Mouse (Mus musculus): Measurements from ENCODE around the gene Nlgn1. TPM values are rescaled to one million over a fixed set of nuclear protein-coding genes. Genes with fewer than 3 reads are reported as not detected.

Nlgn1 gene
- polyA plus RNA-seq, 1 experiment, result not detected

GRCm38 (mm10) chr3:25967546-25967945 lies 364.7 kb downstream of the Nlgn1 start:
- Histone ChIP-seq H3K4me3 (no peak overlapping the region), H3K4me2 (ENCODE audit: low read depth) (no peak overlapping the region), H3ac (ENCODE audit: control insufficient read depth, insufficient read length) (no peak overlapping the region), H3K27me3 (ENCODE audit: control insufficient read depth, insufficient read depth, insufficient read length) (no peaks in the 10 kb centered on the region), H3K79me2 (ENCODE audit: control insufficient read depth, insufficient read depth) (no peaks in the 10 kb centered on the region), H3K36me3 (ENCODE audit: control insufficient read depth, insufficient read depth) (no peaks in the 10 kb centered on the region)
- TF ChIP-seq MYOD1 (IDR thresholded peaks at IDR 0.05; ENCODE audit: control insufficient read depth in 1 of 3, insufficient read length in 2 of 3, low read depth in 2 of 3) (no peak), MAX (IDR thresholded peaks at IDR 0.05; ENCODE audit: low read depth) (no peak), POLR2AphosphoS2 (IDR thresholded peaks at IDR 0.05; ENCODE audit: insufficient read length, low read depth) (no peak), POLR2A (IDR thresholded peaks at IDR 0.05; ENCODE audit: insufficient read length, low read depth) (no peak), MYOG (IDR thresholded peaks at IDR 0.05; ENCODE audit: control insufficient read depth in 1 of 3, insufficient read depth in 1 of 3, insufficient read length in 2 of 3, low read depth in 2 of 3) (no peak), USF1 (IDR thresholded peaks at IDR 0.05; ENCODE audit: low read depth) (no peak), TCF12 (IDR thresholded peaks at IDR 0.05; ENCODE audit: insufficient read depth, poor library complexity, severe bottlenecking) (no peak), CEBPB (IDR thresholded peaks at IDR 0.05; ENCODE audit: insufficient read depth, poor library complexity, severe bottlenecking) (no peak), TCF3 (IDR thresholded peaks at IDR 0.05; ENCODE audit: insufficient read length, low read depth) (no peak), E2F4 (IDR thresholded peaks at IDR 0.05; ENCODE audit: insufficient read depth) (no peak), SRF (IDR thresholded peaks at IDR 0.05; ENCODE audit: control insufficient read depth, insufficient read length, low read depth) (no peak), REST (IDR thresholded peaks at IDR 0.05; ENCODE audit: insufficient read depth, insufficient read length) (no peak)

GRCm38 (mm10) chr3:25964237-25964636 lies 368.0 kb downstream of the Nlgn1 start:
- no peaks in the 10 kb centered on the region for H3K27me3 ChIP-seq (ENCODE audit: control insufficient read depth, insufficient read depth, insufficient read length)
- H3K36me3 ChIP-seq (ENCODE audit: control insufficient read depth, insufficient read depth), result no peaks in the 10 kb centered on the region
- no peak overlapping the region for H3K4me3 ChIP-seq
- no peaks in the 10 kb centered on the region for H3K79me2 ChIP-seq (ENCODE audit: control insufficient read depth, insufficient read depth)
- TF ChIP-seq MAX (IDR thresholded peaks at IDR 0.05; ENCODE audit: low read depth), result no peak
- no peak for TF ChIP-seq USF1 (IDR thresholded peaks at IDR 0.05; ENCODE audit: low read depth)
- TF ChIP-seq E2F4 (IDR thresholded peaks at IDR 0.05; ENCODE audit: insufficient read depth), result no peak
- TF ChIP-seq REST (IDR thresholded peaks at IDR 0.05; ENCODE audit: insufficient read depth, insufficient read length), result no peak
- TF ChIP-seq POLR2A (IDR thresholded peaks at IDR 0.05; ENCODE audit: insufficient read length, low read depth), result no peak
- no peak for TF ChIP-seq TCF12 (IDR thresholded peaks at IDR 0.05; ENCODE audit: insufficient read depth, poor library complexity, severe bottlenecking)
- TF ChIP-seq POLR2AphosphoS2 (IDR thresholded peaks at IDR 0.05; ENCODE audit: insufficient read length, low read depth), result no peak
- no peak for TF ChIP-seq TCF3 (IDR thresholded peaks at IDR 0.05; ENCODE audit: insufficient read length, low read depth)
- no peak for TF ChIP-seq MYOD1 (IDR thresholded peaks at IDR 0.05; ENCODE audit: control insufficient read depth in 1 of 3, insufficient read length in 2 of 3, low read depth in 2 of 3)
- TF ChIP-seq CEBPB (IDR thresholded peaks at IDR 0.05; ENCODE audit: insufficient read depth, poor library complexity, severe bottlenecking), result no peak
- no peak for TF ChIP-seq MYOG (IDR thresholded peaks at IDR 0.05; ENCODE audit: control insufficient read depth in 1 of 3, insufficient read depth in 1 of 3, insufficient read length in 2 of 3, low read depth in 2 of 3)
- no peak for TF ChIP-seq SRF (IDR thresholded peaks at IDR 0.05; ENCODE audit: control insufficient read depth, insufficient read length, low read depth)
- no peak overlapping the region for H3ac ChIP-seq (ENCODE audit: control insufficient read depth, insufficient read length)
- H3K4me2 ChIP-seq (ENCODE audit: low read depth), result no peak overlapping the region

DNA sequence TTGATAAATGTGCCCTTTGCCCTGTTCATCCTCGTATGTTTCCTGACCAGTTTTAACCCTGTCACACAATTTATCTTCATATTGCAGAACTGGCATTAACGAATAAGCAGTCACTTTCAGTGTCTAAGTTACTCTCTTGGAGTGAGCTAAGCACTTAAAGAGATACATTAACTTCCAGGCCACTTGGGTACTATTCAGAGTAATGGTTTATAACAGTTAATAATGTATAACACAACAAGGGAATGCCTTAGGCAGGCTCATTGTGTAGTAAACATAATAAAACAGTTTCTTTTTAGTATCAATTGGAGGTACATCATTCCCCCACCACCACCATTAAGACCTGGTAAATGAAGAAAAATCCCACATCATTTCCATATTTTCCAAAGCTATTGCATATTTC lies 368.7 kb downstream of the Nlgn1 start:
- Histone ChIP-seq H3ac (ENCODE audit: control insufficient read depth, insufficient read length) (no peak overlapping the region), H3K36me3 (ENCODE audit: control insufficient read depth, insufficient read depth) (no peaks in the 10 kb centered on the region), H3K4me3 (no peak overlapping the region), H3K4me2 (ENCODE audit: low read depth) (no peak overlapping the region), H3K79me2 (ENCODE audit: control insufficient read depth, insufficient read depth) (no peaks in the 10 kb centered on the region), H3K27me3 (ENCODE audit: control insufficient read depth, insufficient read depth, insufficient read length) (no peaks in the 10 kb centered on the region)
- TF ChIP-seq POLR2A (IDR thresholded peaks at IDR 0.05; ENCODE audit: insufficient read length, low read depth) (no peak), TCF3 (IDR thresholded peaks at IDR 0.05; ENCODE audit: insufficient read length, low read depth) (no peak), MYOD1 (IDR thresholded peaks at IDR 0.05; ENCODE audit: control insufficient read depth in 1 of 3, insufficient read length in 2 of 3, low read depth in 2 of 3) (no peak), TCF12 (IDR thresholded peaks at IDR 0.05; ENCODE audit: insufficient read depth, poor library complexity, severe bottlenecking) (no peak), USF1 (IDR thresholded peaks at IDR 0.05; ENCODE audit: low read depth) (no peak), MAX (IDR thresholded peaks at IDR 0.05; ENCODE audit: low read depth) (no peak), E2F4 (IDR thresholded peaks at IDR 0.05; ENCODE audit: insufficient read depth) (no peak)

DNA sequence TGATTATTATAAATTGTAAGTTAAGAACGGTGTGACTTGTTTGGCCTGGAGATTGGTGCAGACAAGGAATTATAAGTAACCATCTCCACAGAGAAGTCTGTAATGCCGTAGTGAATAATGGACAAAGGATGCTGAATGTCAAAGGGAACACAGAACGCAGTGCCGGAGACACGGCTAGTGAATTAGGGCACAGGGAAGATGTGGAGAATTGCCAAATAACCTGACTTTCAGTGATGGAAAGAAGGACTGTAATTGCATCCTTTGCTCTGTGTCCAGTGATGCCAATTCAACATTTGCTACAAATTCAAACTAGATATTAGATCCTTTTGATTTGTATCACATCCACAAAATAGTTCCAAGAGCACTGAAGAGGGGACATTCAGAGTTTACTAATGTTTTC lies 415.7 kb downstream of the Nlgn1 start:
- no peaks in the 10 kb centered on the region for H3K79me2 ChIP-seq (ENCODE audit: control insufficient read depth, insufficient read depth)
- H3K36me3 ChIP-seq (ENCODE audit: control insufficient read depth, insufficient read depth), result no peaks in the 10 kb centered on the region
- TF ChIP-seq TCF3 (IDR thresholded peaks at IDR 0.05; ENCODE audit: insufficient read length, low read depth) (no peak), POLR2AphosphoS2 (IDR thresholded peaks at IDR 0.05; ENCODE audit: insufficient read length, low read depth) (no peak), TCF12 (IDR thresholded peaks at IDR 0.05; ENCODE audit: insufficient read depth, poor library complexity, severe bottlenecking) (no peak), REST (IDR thresholded peaks at IDR 0.05; ENCODE audit: insufficient read depth, insufficient read length) (no peak), CEBPB (IDR thresholded peaks at IDR 0.05; ENCODE audit: insufficient read depth, poor library complexity, severe bottlenecking) (no peak), MYOG (IDR thresholded peaks at IDR 0.05; ENCODE audit: control insufficient read depth in 1 of 3, insufficient read depth in 1 of 3, insufficient read length in 2 of 3, low read depth in 2 of 3) (no peak), USF1 (IDR thresholded peaks at IDR 0.05; ENCODE audit: low read depth) (no peak), MAX (IDR thresholded peaks at IDR 0.05; ENCODE audit: low read depth) (no peak), SRF (IDR thresholded peaks at IDR 0.05; ENCODE audit: control insufficient read depth, insufficient read length, low read depth) (no peak), POLR2A (IDR thresholded peaks at IDR 0.05; ENCODE audit: insufficient read length, low read depth) (no peak), E2F4 (IDR thresholded peaks at IDR 0.05; ENCODE audit: insufficient read depth) (no peak), MYOD1 (IDR thresholded peaks at IDR 0.05; ENCODE audit: control insufficient read depth in 1 of 3, insufficient read length in 2 of 3, low read depth in 2 of 3) (no peak)
- no peak overlapping the region for H3ac ChIP-seq (ENCODE audit: control insufficient read depth, insufficient read length)
- H3K4me3 ChIP-seq, result no peak overlapping the region
- no peaks in the 10 kb centered on the region for H3K27me3 ChIP-seq (ENCODE audit: control insufficient read depth, insufficient read depth, insufficient read length)
- no peak overlapping the region for H3K4me2 ChIP-seq (ENCODE audit: low read depth)
